Mouse (Mus musculus) embryonic fibroblast, embryonic 13.5 days (primary cell): Measurements from ENCODE around the gene Glt1d1.

ENCODE experiments used
- CTCF ChIP-seq: IDR thresholded peaks from 2 replicates; pipeline ENCODE4 v1.5.1; 2011; ENCODE audit warnings: mild to moderate bottlenecking, control low read depth, low read length, moderate library complexity, borderline replicate concordance; ENCODE audit not compliant: insufficient read depth
- POLR2A ChIP-seq: IDR thresholded peaks from 2 replicates; pipeline ENCODE4 v1.6.1; 2011; ENCODE audit warnings: low read depth, mild to moderate bottlenecking, control low read depth, low read length, moderate library complexity

GRCm38 (mm10) chr5:127649077-127649476 lies 17.0 kb downstream of the Glt1d1 start:
- TF ChIP-seq CTCF (no peak), POLR2A (no peak)
